In genomic region chr3:116892872-116893271, GRCm38 (mm10) we compare ENCODE assay signal across 11 mouse cellular contexts. TPM values are rescaled to one million over a fixed set of nuclear protein-coding genes. Genes with fewer than 3 reads are reported as not detected.
DNase-seq lines count a peak whose midpoint lies in the region; ATAC-seq and TF ChIP-seq lines count a peak whose summit lies in the region.
"Had no signal": no experiment of that assay in that cellular context is flagged by ENCODE, and none has a peak within 500 bp of the region (broad histone marks: within the 10 kb centered on the region; RNA-seq: fewer than 3 reads in every experiment).

No protein-coding gene starts in this region.

- WGBS in kidney, embryonic 15.5 days, result 78% methylated on average over 9 of the region's 9 CpGs
- 50% methylated on average over 9 of the region's 9 CpGs for WGBS in liver, postnatal 0 days (ENCODE audit: insufficient replicate concordance)

- no peaks in the 10 kb centered on the region for H3K36me3 ChIP-seq in kidney, embryonic 15.5 days
- H3K36me3 ChIP-seq in liver, postnatal 0 days (replicated peaks; ENCODE audit: insufficient read depth, low read length), result peaks cover 51% of the 10 kb centered on the region
- H3K36me3 ChIP-seq: neural tube, embryonic 12.5 days had no signal

- H3K9ac ChIP-seq in kidney, embryonic 15.5 days, result no peak overlapping the region
- no peak overlapping the region for H3K9ac ChIP-seq in liver, postnatal 0 days (replicated peaks)
- H3K9ac ChIP-seq: neural tube, embryonic 12.5 days had no signal

- ATAC-seq in kidney, embryonic 15.5 days (replicated peaks; ENCODE audit: low FRiP score), result peak; percentile 77; the same call in 1 of the 2 replicates
- peak; percentile 95 for ATAC-seq in liver, postnatal 0 days
- ATAC-seq in erythroblast, adult 5-6 weeks (replicated peaks; ENCODE audit: low FRiP score, poor library complexity, severe bottlenecking), result no peak

- H3K4me3 ChIP-seq in kidney, embryonic 15.5 days (replicated peaks), result no peak overlapping the region
- H3K4me3 ChIP-seq in liver, postnatal 0 days (ENCODE audit: low read depth, low read length), result no peak overlapping the region
- H3K4me3 ChIP-seq: neural tube, embryonic 12.5 days had no signal

- H3K4me1 ChIP-seq in kidney, embryonic 15.5 days, result no peaks in the 10 kb centered on the region
- peaks cover 2% of the 10 kb centered on the region; the same call in 1 of the 2 replicates for H3K4me1 ChIP-seq in liver, postnatal 0 days (ENCODE audit: insufficient read depth)
- H3K4me1 ChIP-seq: neural tube, embryonic 12.5 days had no signal

- TF ChIP-seq EP300 in liver, postnatal 0 days (IDR thresholded peaks at IDR 0.05; ENCODE audit: low read depth), result no peak

- no peak for TF ChIP-seq CTCF in liver, postnatal 0 days (IDR thresholded peaks at IDR 0.05; ENCODE audit: low read depth)

- no peaks in the 10 kb centered on the region for H3K9me3 ChIP-seq in kidney, embryonic 15.5 days (replicated peaks)
- no peaks in the 10 kb centered on the region for H3K9me3 ChIP-seq in liver, postnatal 0 days (ENCODE audit: low read length)
- H3K9me3 ChIP-seq: neural tube, embryonic 12.5 days had no signal

- peak; percentile 10 for DNase-seq in embryo, embryonic 10 days (ENCODE audit: low spot score)
- DNase-seq in embryo, embryonic 9.5 days (ENCODE audit: extremely low spot score), result no peak
- peak; percentile 35 for DNase-seq in MEL-GATA-1-ER (ENCODE audit: extremely low read depth, low read depth)
- DNase-seq in liver, postnatal 0 days, result peak; percentile 71
- DNase-seq in ovary, adult 18-20 months (ENCODE audit: low spot score), result no peak
- no peak for DNase-seq in heart, adult 11 months
- DNase-seq: cerebellum, adult 11 months; layer of hippocampus, adult 9-11 months had no signal

- no peak overlapping the region for H3K27ac ChIP-seq in kidney, embryonic 15.5 days
- H3K27ac ChIP-seq in liver, postnatal 0 days (ENCODE audit: low read depth), result no peak overlapping the region
- H3K27ac ChIP-seq: neural tube, embryonic 12.5 days had no signal

- no peaks in the 10 kb centered on the region for H3K27me3 ChIP-seq in kidney, embryonic 15.5 days
- no peaks in the 10 kb centered on the region for H3K27me3 ChIP-seq in liver, postnatal 0 days (ENCODE audit: insufficient read depth, low read length)
- H3K27me3 ChIP-seq: neural tube, embryonic 12.5 days had no signal

- no peak overlapping the region for H3K4me2 ChIP-seq in kidney, embryonic 15.5 days
- H3K4me2 ChIP-seq in liver, postnatal 0 days (ENCODE audit: low read depth, low read length), result no peak overlapping the region
- H3K4me2 ChIP-seq: neural tube, embryonic 12.5 days had no signal

RNA-seq across cellular contexts. Expression of gene Frrs1, which starts 33.6 kb away (rescaled TPM):
- 22.7 and 23.5 TPM in 2 replicates for polyA plus RNA-seq in kidney, embryonic 15.5 days (2015; fragmentation: Nextera tagmentation; extraction: Ambion mirVana)
- polyA plus RNA-seq in liver, postnatal 0 days (2015; fragmentation: Nextera tagmentation; extraction: Ambion mirVana), result 20.6 and 22.7 TPM in 2 replicates
- 6.5 and 11.3 TPM in 2 replicates for total RNA-seq in erythroblast, adult 5-6 weeks (2015; ENCODE audit: low replicate concordance)
- 5.6 and 9.5 TPM in 2 replicates for total RNA-seq in erythroblast, adult 5-6 weeks (2017; ENCODE audit: low replicate concordance)

Comparison
In these comparisons a context has a peak if more than half of its experiments do, and no peak if none do; other contexts are left out.
1. DNase-seq: peak in embryo, embryonic 10 days (single experiment), MEL-GATA-1-ER (single experiment) and liver, postnatal 0 days (single experiment); none in embryo, embryonic 9.5 days (single experiment), ovary, adult 18-20 months (single experiment) and heart, adult 11 months (single experiment).